Mouse (Mus musculus) lung, postnatal 0 days (tissue): Measurements from ENCODE around the gene Hist1h3g.

Source experiments
- CTCF ChIP-seq: IDR thresholded peaks from 2 replicates; pipeline ENCODE4 v1.5.1; 2016; ENCODE audit warnings: antibody characterized with exemption, mild to moderate bottlenecking
- EP300 ChIP-seq: IDR thresholded peaks from 2 replicates; pipeline ENCODE4 v1.6.1; 2016; ENCODE audit warnings: antibody characterized with exemption, mild to moderate bottlenecking, control low read depth

DNA sequence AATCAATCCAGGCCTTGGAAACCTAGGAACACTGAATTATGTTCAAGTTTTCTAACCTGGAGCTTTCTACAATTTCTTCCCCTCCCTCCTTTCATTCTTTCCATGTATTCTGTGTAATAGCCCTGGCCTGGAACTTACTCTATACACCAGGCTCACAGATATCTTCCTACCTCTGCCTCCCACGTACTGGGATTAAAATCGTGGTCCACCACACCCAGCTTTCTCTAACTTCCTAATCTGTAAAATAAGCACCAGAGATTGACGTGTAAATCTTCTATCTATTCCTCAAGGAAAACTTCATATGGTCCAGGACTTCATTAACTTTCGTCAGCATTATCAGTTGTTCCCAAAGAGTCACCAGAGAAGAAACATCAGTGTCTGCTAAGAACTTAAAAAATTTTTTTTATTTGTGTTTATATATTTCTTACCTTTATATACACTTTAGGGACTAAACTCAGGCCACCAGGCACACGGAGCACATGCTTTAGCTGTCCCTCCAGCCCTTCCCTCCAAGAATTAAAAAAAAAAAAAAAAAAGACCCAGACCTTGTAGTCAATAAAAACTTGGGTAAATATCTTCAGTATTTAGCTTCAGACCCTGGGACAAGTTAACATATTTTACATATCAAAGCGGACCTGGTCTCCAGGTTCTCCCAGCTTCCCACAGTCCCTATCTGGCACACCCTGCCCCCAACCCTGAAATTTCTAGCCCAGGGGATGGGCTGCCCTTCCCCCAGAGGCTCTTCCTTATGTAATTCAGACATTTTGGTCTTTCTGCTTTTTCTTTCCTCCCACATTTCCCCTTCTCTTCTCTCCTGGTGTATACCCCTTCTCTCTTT, 47.2 kb downstream of the Hist1h3g start:
- TF ChIP-seq CTCF (no peak), EP300 (no peak)
